Mouse (Mus musculus) liver, postnatal 0 days (tissue): ENCODE data around the gene Cnnm3.
A peak's percentile ranks its signal among the peaks of the same experiment; 100 is the strongest.

Experiments used
- CTCF ChIP-seq: sonication (generic); IDR thresholded peaks from 2 replicates; pipeline ENCODE4 v1.5.1; 2016; ENCODE audit warnings: antibody characterized with exemption, low read depth
- EP300 ChIP-seq: IDR thresholded peaks from 2 replicates; pipeline ENCODE4 v1.6.1; 2016; ENCODE audit warnings: antibody characterized with exemption, low read depth, mild to moderate bottlenecking

- TF ChIP-seq CTCF (no peak), EP300 (peak; percentile 63)
These were observed 60.0 kb downstream of the Cnnm3 start for GRCm38 (mm10) chr1:36571627-36572026.
